Mouse (Mus musculus) embryonic fibroblast, embryonic 13.5 days (primary cell): ENCODE data around the gene Ccr10.

Source experiments
- CTCF ChIP-seq: IDR thresholded peaks from 2 replicates; pipeline ENCODE4 v1.5.1; 2011; ENCODE audit warnings: mild to moderate bottlenecking, control low read depth, low read length, moderate library complexity, borderline replicate concordance; ENCODE audit not compliant: insufficient read depth
- POLR2A ChIP-seq: IDR thresholded peaks from 2 replicates; pipeline ENCODE4 v1.6.1; 2011; ENCODE audit warnings: low read depth, mild to moderate bottlenecking, control low read depth, low read length, moderate library complexity

DNA sequence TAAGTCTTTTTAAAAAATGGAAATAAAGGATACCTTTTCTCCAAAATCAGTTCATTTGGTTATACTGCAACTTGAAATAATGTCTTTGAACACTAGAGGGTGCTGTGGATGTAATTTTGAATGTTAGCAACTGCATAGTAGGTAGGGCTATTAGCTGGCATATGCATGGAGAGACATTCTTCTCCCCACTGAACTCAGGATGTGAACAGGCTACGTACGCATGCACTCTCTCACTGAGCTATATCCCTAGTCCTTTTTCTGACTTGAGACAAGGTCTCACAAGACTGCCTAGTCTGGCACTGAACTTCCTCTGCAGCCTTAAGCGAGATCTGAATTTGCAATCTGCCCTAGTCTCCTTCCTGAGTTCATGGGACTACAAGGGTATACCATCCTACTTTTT, 36.7 kb upstream of the Ccr10 start:
- TF ChIP-seq POLR2A = no peak
- no peak for TF ChIP-seq CTCF
